Mouse (Mus musculus) right cerebral cortex, adult 2 months (tissue): ENCODE results near the gene Colgalt2.

Experiments
- DNase-seq, 2 experiments: peaks; one replicate each; pipeline ENCODE4 v3.0.0; 2021 to 2022; ENCODE audit warnings: low spot score in 2 of 2

The Colgalt2 gene

DNA sequence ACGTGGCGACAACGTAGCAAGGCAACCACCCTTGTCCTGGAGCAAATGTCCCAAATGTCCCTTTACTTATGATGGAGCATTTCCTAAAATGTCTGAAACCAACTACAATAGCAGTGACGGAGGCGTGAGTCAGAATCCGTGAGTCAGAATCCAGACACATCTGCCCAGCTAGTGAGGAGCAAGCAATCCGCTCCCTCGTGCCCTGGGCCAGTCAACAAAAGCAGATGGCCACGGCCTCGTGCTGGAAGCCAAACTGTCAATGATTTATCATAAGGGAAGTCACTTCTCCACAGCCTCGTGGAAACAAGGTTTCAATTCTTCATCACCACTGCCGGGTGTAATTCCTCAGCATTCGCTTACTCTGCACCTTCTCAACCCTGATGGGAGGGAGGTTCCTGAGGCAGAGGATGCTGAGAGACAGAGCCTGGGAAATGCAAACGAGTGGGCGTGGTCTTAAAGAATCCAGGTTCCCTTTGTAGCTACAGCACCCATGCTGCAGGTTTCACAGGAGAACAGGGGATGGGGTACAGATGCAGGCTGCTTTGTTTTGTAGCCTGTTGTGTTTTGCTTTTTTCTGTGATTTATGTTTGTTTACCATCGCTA is 136.9 kb downstream of the Colgalt2 start:
- peak; percentile 61 to 72 for DNase-seq

DNA sequence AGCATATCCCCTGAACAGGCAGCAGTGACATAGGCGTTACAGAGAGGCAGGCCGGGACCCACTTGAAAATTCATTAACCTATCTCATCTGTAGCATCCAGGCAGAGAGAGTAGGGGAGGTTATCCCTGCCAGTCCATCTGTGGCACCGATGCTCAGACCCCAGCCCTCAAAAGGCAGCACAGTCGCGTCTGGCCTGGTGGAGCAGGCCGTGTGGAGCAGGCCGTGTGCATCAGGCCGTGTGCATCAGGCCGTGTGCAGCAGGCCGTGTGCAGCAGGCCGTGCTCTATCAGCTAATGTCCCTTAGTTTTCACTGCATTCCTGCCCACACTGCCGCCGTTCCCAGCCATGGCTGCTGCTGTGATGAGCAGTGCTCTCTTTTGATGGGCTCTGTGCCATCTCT is 137.6 kb downstream of the Colgalt2 start:
- no peak for DNase-seq

DNA sequence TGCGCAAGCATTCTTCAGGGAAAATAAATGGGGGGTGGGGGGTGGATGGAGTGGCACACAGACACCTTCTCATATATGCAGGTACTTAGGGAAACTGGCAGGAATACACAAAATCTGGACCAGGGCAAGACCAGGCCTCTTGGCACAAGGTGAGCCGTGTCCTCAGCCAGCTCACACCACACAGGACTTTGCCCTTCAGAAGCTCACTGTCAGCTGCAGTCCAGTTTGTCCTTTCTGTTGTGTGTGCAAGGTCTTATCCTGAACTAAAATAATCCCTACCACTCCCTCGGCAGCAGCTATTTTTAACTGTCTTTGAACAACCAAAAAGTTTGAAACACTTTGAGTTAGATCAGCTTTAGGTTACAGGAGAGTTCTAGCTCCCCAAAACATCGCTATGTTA is 139.2 kb downstream of the Colgalt2 start:
- no peak for DNase-seq

DNA sequence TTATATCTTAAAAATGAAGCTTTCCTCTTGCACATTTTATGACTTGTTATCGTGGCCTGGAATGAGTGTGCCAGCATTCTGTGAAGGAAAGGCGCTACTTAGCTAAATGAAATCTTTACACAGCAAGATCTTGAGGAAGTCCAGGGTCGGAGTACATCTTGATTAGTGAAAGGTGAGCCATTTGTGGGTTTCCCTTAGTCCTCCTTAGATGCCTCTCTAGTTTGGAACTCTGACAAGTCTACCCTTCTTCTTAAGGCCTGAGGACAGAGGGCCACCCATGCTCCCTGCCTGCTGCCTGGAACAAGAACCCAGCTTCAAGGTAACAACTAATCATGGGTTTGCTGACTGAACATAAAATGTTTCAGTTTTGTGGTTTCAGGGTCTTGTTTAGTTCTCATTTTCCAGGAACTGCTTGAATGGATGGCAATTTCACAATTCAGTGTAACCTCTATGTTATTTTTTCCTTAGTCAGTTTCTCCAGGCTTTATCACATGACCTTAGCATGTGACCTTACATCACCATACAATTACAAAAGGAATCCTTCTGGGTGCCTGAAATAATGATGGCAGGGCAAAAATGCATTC is 140.8 kb downstream of the Colgalt2 start:
- no peak for DNase-seq

DNA sequence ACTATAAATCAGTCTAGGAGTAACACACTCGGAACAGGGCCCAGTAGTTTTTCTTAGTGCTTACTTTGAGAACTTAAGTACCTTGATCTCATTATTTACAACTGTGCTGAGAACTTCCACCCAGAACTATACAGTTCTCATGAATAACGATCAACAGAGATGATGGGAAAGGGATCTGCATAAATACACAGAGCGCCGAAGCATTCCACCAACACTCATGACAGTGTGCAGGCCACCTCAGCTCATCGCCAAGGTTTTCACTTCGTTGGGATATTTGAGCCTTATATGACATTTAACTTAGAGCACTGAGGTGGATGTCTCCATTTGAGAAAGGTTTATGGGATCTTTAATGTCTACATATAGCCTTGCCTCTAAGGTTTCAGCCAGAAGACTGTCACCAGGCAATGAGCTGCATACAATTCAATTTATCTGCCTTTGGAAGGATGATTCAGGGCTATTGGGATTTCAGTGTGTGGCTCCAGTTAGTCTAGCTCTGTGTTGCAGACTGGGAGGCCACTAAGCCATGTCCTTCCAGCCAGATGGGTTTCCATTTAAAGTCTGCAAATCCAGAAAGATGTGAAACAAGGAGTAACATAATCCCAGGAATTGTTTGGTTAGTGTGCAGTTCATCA is 143.2 kb downstream of the Colgalt2 start:
- DNase-seq, result no peak

DNA sequence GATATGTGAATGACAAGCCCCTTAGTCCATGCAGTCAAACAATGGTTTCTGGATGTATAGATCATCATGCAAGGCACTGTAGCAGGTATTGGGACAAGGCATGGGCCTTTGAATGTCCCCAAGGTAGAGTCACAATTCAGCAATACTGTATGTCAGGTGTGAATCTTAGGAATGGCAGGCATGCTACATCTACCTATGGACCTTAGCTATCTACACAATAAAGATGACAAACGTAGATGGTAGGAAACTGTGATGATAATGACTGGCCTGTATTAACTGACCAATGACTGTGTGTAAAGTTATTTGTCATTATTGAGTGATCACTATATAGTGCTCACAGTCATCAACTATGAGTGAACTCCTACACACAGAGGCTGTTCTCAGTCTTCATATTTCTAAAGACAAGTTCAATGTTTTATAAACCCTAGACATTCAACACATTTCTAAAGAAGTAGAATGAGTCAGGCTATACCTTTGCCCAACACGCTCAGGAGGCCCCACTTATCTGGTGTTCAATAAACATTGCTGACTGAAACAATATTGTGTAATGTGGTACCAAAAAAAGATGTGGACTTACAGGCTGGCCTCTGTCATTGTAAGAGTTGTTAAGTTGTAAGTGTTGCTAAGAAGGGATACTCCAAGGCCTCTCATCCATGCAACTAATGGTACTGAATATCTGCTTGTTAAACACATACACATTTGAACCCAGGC is 144.0 kb downstream of the Colgalt2 start:
- no peak for DNase-seq

DNA sequence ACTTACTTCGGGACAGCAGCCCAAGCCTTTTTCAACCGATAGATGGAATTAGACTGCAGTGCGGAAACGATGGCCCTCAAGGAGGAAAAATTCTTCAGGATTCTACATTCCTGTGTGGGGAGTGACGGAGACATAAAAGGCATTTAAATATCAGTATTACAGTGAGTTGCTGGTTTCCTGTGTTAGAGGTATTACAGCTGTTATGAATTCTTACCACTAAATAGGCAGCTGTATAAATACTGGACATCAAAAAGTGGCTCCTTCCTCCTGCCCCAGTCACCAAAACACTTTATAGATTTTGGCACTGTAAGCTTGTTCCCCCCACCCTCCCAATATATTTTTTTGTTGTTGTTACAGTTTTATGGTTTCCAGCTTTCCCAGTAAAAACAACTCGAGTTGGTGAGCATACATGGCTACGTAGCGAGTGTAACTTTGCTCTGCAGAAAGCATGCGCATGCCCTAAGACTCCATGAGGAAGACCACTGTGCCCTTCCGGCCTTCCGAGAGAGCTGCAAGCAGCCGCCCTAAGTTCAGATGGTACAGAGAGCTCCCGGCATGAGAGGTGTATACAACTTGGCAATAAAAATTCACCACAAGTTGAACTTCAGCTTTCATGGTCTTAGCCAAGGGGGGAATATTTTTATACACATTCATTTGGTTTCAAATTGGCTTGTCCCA is 149.6 kb downstream of the Colgalt2 start:
- DNase-seq, result no peak

DNA sequence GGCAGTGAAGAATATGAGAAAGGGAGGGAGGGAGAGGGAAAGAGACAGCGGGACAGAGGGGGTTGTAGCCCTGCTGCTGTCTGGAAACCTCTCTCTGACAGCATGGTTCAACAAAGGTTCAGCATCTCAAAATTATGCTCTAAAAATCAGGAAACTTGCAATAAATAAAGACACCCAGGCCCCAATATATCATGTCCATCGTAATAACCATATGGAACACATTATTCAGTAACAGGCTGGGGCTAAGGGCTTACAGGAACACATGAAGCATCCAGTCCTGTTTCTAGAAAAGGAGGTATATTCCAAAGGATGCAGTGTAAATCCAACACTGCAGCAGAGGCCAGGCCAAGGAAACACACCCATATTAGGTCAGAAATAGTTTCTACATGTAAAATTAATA is 150.9 kb downstream of the Colgalt2 start:
- no peak for DNase-seq

DNA sequence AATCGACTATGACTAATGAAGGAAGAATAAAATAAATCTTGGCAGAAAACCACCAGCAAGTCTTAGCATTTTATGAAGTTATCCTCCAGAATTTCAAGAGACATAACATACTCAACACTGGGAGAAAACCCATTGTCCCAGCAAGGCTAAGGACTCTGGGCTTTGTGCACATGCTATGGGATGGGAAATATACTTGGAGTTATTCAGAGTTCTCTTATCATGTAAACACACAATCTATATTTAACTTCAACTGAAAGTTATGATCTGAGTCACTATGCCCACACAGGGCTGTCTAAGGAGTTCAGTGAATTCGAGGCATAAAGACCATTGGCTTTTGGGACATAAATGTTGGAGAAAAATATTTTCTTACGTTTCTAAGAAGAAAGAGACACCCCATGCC is 151.3 kb downstream of the Colgalt2 start:
- no peak for DNase-seq

DNA sequence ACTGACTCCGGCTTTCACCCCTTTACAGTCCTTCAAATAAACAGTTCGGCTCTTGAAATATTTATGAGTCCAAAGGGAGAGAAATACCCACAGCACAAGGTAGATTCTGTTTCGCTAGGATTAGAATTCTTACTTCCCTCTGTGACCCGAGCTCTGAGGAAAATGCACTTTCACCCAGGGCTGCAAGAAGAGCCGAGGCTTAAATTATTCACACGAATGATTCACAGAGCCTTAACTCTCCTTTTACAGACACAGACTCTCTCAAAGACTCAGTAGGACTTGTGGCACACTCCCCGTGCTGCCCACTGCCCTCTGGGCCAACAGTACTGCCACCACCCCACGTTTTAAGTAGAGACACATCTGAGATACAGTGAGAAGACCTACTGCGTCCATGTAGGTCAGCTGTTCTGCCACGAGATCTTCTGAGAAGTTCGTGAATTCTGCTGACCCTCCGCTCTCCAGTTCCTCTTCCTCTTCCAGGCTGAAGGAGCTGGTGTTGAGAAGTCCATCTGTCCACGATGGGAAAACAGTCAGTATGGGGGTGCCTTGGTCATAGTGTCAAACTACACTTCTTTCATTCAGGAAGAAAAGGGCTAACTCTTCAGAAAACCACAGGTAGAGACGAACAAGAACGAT is 154.4 kb downstream of the Colgalt2 start:
- no peak for DNase-seq

DNA sequence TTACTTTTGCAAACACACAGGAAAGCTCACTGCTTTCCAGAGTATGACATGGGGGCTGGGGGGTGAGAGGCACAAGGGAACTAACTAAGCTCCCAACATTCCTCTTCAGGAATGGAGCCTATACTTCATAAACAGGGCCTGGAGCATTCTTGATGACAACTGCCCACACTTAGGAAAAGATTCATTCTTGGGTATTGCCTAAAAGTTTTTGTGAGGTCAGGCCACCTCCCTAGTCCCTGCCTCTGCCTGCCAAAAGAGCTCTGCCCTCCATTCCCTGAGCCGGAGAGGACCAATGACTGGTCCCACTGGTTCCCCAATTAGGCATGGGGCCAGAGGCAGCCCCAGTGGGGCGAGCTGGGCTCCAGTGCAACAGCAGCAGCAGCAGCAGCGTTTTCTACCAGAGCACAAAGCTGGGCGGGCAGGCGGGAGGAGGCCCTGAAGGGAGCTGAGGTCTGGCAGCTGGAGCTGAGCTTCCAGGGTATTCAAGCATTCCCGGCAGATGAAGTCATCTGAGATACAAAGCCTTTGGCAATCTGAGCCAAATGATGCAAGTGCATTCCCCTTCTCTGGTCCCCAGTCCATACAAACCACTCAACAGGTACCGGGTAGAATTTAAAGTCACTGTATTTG is 156.4 kb downstream of the Colgalt2 start:
- DNase-seq, result peak in 1 of 2 experiments; percentile 28

DNA sequence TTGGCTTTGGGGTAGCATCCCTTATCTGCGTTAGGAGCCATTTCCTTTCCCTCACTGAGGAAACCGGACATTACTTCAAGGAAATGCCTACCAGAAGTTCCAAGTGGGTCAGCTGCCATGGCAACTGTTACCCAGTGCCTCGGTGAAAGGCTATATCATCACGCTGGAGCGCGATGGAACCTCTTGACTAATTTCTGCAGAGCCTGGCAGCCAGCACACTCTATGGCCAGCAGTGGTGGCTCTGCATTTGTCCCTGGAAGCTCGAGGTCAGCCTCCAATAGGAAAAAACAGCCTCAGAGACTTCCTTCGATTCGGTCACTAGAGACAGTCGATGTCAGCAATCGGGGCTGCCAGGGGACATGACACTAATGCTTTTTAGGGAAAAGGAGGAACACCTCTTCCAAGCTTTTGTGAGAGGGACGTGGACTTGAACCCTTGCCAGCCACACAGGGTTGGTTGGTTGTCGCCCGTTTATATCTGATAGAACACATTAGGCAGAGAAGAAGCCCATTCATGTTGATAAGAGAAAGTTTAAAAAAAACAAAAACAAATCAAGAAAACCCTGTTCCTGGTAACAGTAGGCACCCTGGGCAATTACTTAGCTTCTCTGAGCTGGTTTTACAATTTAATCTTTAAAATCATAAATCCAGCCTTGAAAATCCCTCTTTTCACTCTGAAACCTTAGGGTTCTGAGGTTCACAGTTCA is 157.1 kb downstream of the Colgalt2 start:
- DNase-seq, result no peak
